Mouse (Mus musculus) myocyte (in vitro differentiated cells): ENCODE results near the gene Eef2k.

Experiments
- CEBPB ChIP-seq: IDR thresholded peaks from 2 replicates; pipeline ENCODE4 v1.6.1; 2011; ENCODE audit warnings: mild to moderate bottlenecking, moderate library complexity; ENCODE audit not compliant: poor library complexity, insufficient read depth, severe bottlenecking
- E2F4 ChIP-seq: IDR thresholded peaks from one replicate; pipeline ENCODE4 v1.6.1; 2011; ENCODE audit warnings: mild to moderate bottlenecking, control low read depth, moderate library complexity; ENCODE audit not compliant: insufficient read depth
- MAX ChIP-seq: IDR thresholded peaks from one replicate; pipeline ENCODE4 v1.6.1; 2011; ENCODE audit warnings: low read depth, mild to moderate bottlenecking, control low read depth
- POLR2A ChIP-seq: IDR thresholded peaks from one replicate; pipeline ENCODE4 v1.6.1; 2011; ENCODE audit warnings: low read depth, mild to moderate bottlenecking, control low read depth, moderate library complexity; ENCODE audit not compliant: insufficient read length
- POLR2AphosphoS2 ChIP-seq: IDR thresholded peaks from one replicate; pipeline ENCODE4 v1.6.1; 2011; ENCODE audit warnings: low read depth, control low read depth; ENCODE audit not compliant: insufficient read length
- REST ChIP-seq: IDR thresholded peaks from one replicate; pipeline ENCODE4 v1.6.1; 2011; ENCODE audit warnings: mild to moderate bottlenecking, control low read depth, moderate library complexity; ENCODE audit not compliant: insufficient read depth, insufficient read length
- TCF12 ChIP-seq: IDR thresholded peaks from one replicate; pipeline ENCODE4 v1.6.1; 2011; ENCODE audit warnings: mild to moderate bottlenecking, control low read depth; ENCODE audit not compliant: poor library complexity, insufficient read depth, severe bottlenecking
- TCF3 ChIP-seq: IDR thresholded peaks from one replicate; pipeline ENCODE4 v1.6.1; 2011; ENCODE audit warnings: low read depth, control low read depth; ENCODE audit not compliant: insufficient read length
- USF1 ChIP-seq: IDR thresholded peaks from one replicate; pipeline ENCODE4 v1.6.1; 2011; ENCODE audit warnings: low read depth, mild to moderate bottlenecking, control low read depth, moderate library complexity

DNA sequence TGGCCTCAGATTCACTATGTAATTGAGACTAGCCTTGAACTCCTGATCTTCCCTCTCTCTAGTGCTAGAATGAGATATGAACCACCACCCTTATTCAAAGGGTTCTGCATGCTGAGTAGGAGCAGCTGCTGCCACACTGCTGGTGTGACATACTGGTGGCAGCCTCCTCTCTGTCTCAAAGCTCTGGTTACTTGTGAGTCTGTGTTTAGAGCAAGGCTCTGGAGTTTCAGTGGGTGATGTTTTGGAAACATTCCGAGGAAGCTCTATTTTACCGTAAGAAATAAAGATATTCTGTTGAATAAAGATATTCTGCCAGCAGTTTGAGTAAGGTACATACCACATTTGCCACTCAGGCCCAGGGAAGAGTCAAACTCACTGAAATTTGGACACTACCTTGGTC is 39.4 kb upstream of the Eef2k start:
- TF ChIP-seq MAX: no peak
- TF ChIP-seq POLR2A: no peak
- no peak for TF ChIP-seq TCF12
- TF ChIP-seq POLR2AphosphoS2: no peak
- TF ChIP-seq REST: no peak
- no peak for TF ChIP-seq USF1
- no peak for TF ChIP-seq TCF3
- no peak for TF ChIP-seq E2F4
- no peak for TF ChIP-seq CEBPB
